Comparison of ENCODE assay signal across 8 mouse cellular contexts in genomic region chr10:60346701-60347405, GRCm38 (mm10). TPM values are rescaled to one million over a fixed set of nuclear protein-coding genes. Genes with fewer than 3 reads are reported as not detected.
DNase-seq lines count a peak whose midpoint lies in the region; ATAC-seq lines count a peak whose summit lies in the region.

TSS of gene Vsir (plus strand) at chr10:60346851.

- under 1% methylated on average over 26 of the region's 37 CpGs for WGBS in macrophage (ENCODE audit: missing documents)

- H3K79me2 ChIP-seq in macrophage (ENCODE audit: inconsistent target): peaks cover 51% of the 10 kb centered on the region

- peak; percentile 53 for ATAC-seq in activated CD4-positive, CD25-positive, alpha-beta regulatory T cell, adult 4 months
- peak; percentile 51 for ATAC-seq in inflammation-experienced regulatory T-cells, adult 6 months

- peak within 1 kb of the TSS; percentile 90 for H3K4me3 ChIP-seq in macrophage (ENCODE audit: inconsistent target)

- H3K27ac ChIP-seq in macrophage: peak within 1 kb of the TSS; percentile 88

- H3K36me3 ChIP-seq in macrophage (ENCODE audit: inconsistent target): 0 out of 2 replicates have a peak, but pooled peaks cover 4% of the 10 kb centered on the region

- DNase-seq in embryo, embryonic 10 days (ENCODE audit: low spot score): peak; percentile 73
- peak; percentile 86 for DNase-seq in gastrocnemius, postnatal 25 days
- DNase-seq in left cerebral cortex, adult 8-10 months (ENCODE audit: low spot score in 2 of 2): peak; percentile 23 to 39
- DNase-seq in retina, postnatal 7 days (ENCODE audit: low read depth, low spot score): peak; percentile 56
- DNase-seq in urinary bladder, postnatal 14 days (ENCODE audit: low spot score): peak; percentile 83

RNA-seq across cellular contexts. Expression of gene Vsir, which starts in this region (rescaled TPM):
- polyA plus RNA-seq in activated CD4-positive, CD25-positive, alpha-beta regulatory T cell, adult 4 months (2017; shearing (Covaris generic)): 100 to 1,000 TPM; 182 to 186 TPM
- 1 to 10 TPM; 7.0 to 7.4 TPM for total RNA-seq in gastrocnemius, postnatal 25 days (2021)
- polyA plus RNA-seq in inflammation-experienced regulatory T-cells, adult 6 months (2017; shearing (Covaris generic)): 100 to 1,000 TPM; 181 to 200 (median 196) TPM
- 10 to 100 TPM; 20.2 to 54.7 (median 33.7) TPM for total RNA-seq in left cerebral cortex, adult 8-10 months (2022)
- total RNA-seq in macrophage (2018; cell fraction: chromatin; rRNA removed): 100 to 1,000 TPM in 6 of 26 experiments, 10 to 100 TPM in 20; 10.8 to 164 (median 60.8) TPM
- total RNA-seq in macrophage (2018; cell fraction: cytosol; rRNA removed): 100 to 1,000 TPM in 24 of 26 experiments, 10 to 100 TPM in 2; 90.4 to 273 (median 157) TPM
- total RNA-seq in macrophage (2018; cell fraction: nucleus; rRNA removed): 100 to 1,000 TPM in 24 of 26 experiments, 10 to 100 TPM in 2; 88.2 to 317 (median 168) TPM
- polyA plus RNA-seq in macrophage (2018): 165 to 459 TPM (median 279 TPM) in 3 replicates

Comparison
In these comparisons a context has a peak if more than half of its experiments do, and no peak if none do; other contexts are left out.
1. Peak in every context shown above with its lines: DNase-seq, ATAC-seq, H3K4me3 ChIP-seq and H3K27ac ChIP-seq.
2. DNase-seq: peak in every context shown above with its lines; median percentile 86 in gastrocnemius, postnatal 25 days; 83 in urinary bladder, postnatal 14 days; 73 in embryo, embryonic 10 days; 56 in retina, postnatal 7 days; 31 in left cerebral cortex, adult 8-10 months.